Mouse (Mus musculus): ENCODE data around the gene Snx25.

GRCm38 (mm10) chr8:46197673-46198072 lies 45.7 kb upstream of the Snx25 start:
- TF ChIP-seq CTCF (IDR thresholded peaks at IDR 0.05; ENCODE audit: low read depth, low read length) (no peak), POLR2A (IDR thresholded peaks at IDR 0.05; ENCODE audit: borderline replicate concordance, low read depth, low read length) (no peak)
